ENCODE assay signal across 19 mouse cellular contexts in the genomic region with DNA sequence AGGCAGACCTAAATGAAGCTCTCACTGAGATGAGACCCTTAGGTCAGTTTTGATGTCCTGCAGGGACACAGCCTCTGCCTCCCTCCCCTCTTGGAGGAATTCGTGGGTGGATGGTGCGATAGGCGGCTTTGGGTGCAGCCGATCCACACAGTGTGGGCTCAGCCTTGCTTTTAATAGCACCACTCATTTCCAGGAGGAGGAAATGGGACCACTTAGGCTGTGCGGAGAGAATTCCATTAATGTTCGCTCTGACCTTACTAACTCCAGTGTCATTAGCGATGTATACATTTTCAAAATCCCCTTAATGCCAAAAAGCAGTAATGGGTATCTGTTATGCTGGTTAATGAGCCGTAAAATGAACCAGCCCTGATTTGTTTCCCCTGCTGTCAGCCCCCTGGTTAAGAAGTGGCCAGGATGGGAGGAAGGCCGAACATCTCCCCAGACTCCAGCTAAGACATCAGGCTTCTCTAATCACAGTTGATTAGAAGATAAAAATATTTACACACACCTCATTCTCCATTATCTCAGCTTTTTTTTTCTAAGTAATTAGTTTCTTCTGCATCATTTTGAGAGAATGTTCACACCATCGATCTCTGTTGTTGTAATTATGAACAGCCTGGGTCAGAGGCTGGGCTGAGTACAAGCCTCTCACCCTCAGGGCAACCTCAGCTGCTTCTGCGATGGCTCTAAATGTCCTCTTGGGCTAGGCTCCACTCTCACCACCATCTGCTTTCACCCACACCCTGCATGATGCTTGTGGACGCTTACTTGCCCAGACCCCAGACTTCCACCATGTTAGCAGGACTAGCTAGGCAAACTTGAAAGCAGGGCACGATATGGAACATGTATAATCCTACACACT. TPM values are rescaled to one million over a fixed set of nuclear protein-coding genes. Genes with fewer than 3 reads are reported as not detected.
DNase-seq lines count a peak whose midpoint lies in the region; ATAC-seq lines count a peak whose summit lies in the region.
"Had no signal": no experiment of that assay in that cellular context is flagged by ENCODE, and none has a peak within 500 bp of the region (broad histone marks: within the 10 kb centered on the region; RNA-seq: fewer than 3 reads in every experiment).

No protein-coding gene starts in this region.

- no peak overlapping the region for H3K4me2 ChIP-seq in hindbrain, embryonic 11.5 days (replicated peaks; ENCODE audit: low read depth, low read length)
- H3K4me2 ChIP-seq in neural tube, embryonic 11.5 days (ENCODE audit: low read depth), result no peak overlapping the region
- no peak overlapping the region for H3K4me2 ChIP-seq in neural tube, embryonic 12.5 days (replicated peaks)
- H3K4me2 ChIP-seq: heart, embryonic 11.5 days; limb, embryonic 13.5 days; liver, embryonic 15.5 days had no signal

- H3K4me1 ChIP-seq in hindbrain, embryonic 11.5 days (replicated peaks; ENCODE audit: control insufficient read depth, insufficient read depth, low read length), result no peaks in the 10 kb centered on the region
- H3K4me1 ChIP-seq in hindbrain, embryonic 10.5 days (replicated peaks), result peaks cover 3% of the 10 kb centered on the region
- H3K4me1 ChIP-seq in neural tube, embryonic 11.5 days (ENCODE audit: control insufficient read depth, insufficient read depth, low read length), result no peaks in the 10 kb centered on the region
- H3K4me1 ChIP-seq in neural tube, embryonic 12.5 days, result no peaks in the 10 kb centered on the region
- H3K4me1 ChIP-seq: liver, embryonic 15.5 days had no signal

- H3K27ac ChIP-seq in hindbrain, embryonic 11.5 days (ENCODE audit: low read depth, low read length), result no peak overlapping the region
- H3K27ac ChIP-seq in hindbrain, embryonic 10.5 days, result no peak overlapping the region
- no peak overlapping the region for H3K27ac ChIP-seq in neural tube, embryonic 11.5 days (ENCODE audit: low read depth, low read length)
- no peak overlapping the region for H3K27ac ChIP-seq in neural tube, embryonic 12.5 days
- H3K27ac ChIP-seq: forebrain, embryonic 10.5 days; limb, embryonic 13.5 days; liver, embryonic 15.5 days had no signal

- H3K27me3 ChIP-seq in hindbrain, embryonic 11.5 days (ENCODE audit: control insufficient read depth, insufficient read depth, low read length), result no peaks in the 10 kb centered on the region
- no peaks in the 10 kb centered on the region for H3K27me3 ChIP-seq in hindbrain, embryonic 10.5 days (ENCODE audit: insufficient read depth, poor library complexity, severe bottlenecking)
- no peaks in the 10 kb centered on the region for H3K27me3 ChIP-seq in neural tube, embryonic 11.5 days (ENCODE audit: control insufficient read depth, insufficient read depth, low read length)
- H3K27me3 ChIP-seq in neural tube, embryonic 12.5 days (replicated peaks), result no peaks in the 10 kb centered on the region
- H3K27me3 ChIP-seq: liver, embryonic 15.5 days had no signal

- peak; percentile 61; the same call in 1 of the 2 replicates for ATAC-seq in hindbrain, embryonic 11.5 days (ENCODE audit: low FRiP score)
- ATAC-seq in neural tube, embryonic 11.5 days (ENCODE audit: insufficient read depth, low FRiP score, low TSS enrichment), result 0 out of 2 replicates have a peak, but pooled peaks have one; percentile 35
- 0 out of 2 replicates have a peak, but pooled peaks have one; percentile 48 for ATAC-seq in neural tube, embryonic 12.5 days (ENCODE audit: low FRiP score, low read depth)
- no peak for ATAC-seq in monocyte, adult 5-6 weeks (replicated peaks; ENCODE audit: insufficient number of reproducible peaks, low FRiP score, low TSS enrichment, poor library complexity, severe bottlenecking)
- ATAC-seq: lung, postnatal 0 days had no signal

- H3K9ac ChIP-seq in hindbrain, embryonic 11.5 days (ENCODE audit: low read depth, low read length), result no peak overlapping the region
- H3K9ac ChIP-seq in neural tube, embryonic 11.5 days (ENCODE audit: low read length), result no peak overlapping the region
- H3K9ac ChIP-seq in neural tube, embryonic 12.5 days, result no peak overlapping the region
- H3K9ac ChIP-seq: limb, embryonic 13.5 days; liver, embryonic 15.5 days had no signal

- no peak overlapping the region for H3K4me3 ChIP-seq in hindbrain, embryonic 11.5 days (ENCODE audit: low read depth, low read length)
- no peak overlapping the region for H3K4me3 ChIP-seq in hindbrain, embryonic 10.5 days
- H3K4me3 ChIP-seq in neural tube, embryonic 11.5 days (ENCODE audit: low read depth, low read length), result no peak overlapping the region
- H3K4me3 ChIP-seq in neural tube, embryonic 12.5 days, result no peak overlapping the region
- H3K4me3 ChIP-seq: forebrain, embryonic 10.5 days; limb, embryonic 13.5 days; liver, embryonic 15.5 days had no signal

- WGBS in hindbrain, embryonic 11.5 days, result 58% methylated on average over 13 of the region's 13 CpGs
- 63% methylated on average over 13 of the region's 13 CpGs for WGBS in hindbrain, embryonic 10.5 days
- 59% methylated on average over 13 of the region's 13 CpGs for WGBS in neural tube, embryonic 11.5 days
- 47% methylated on average over 13 of the region's 13 CpGs for WGBS in neural tube, embryonic 12.5 days

- DNase-seq in hindbrain, embryonic 11.5 days (ENCODE audit: low spot score), result peak; percentile 17
- no peak for DNase-seq in hindbrain, embryonic 10.5 days (ENCODE audit: low spot score)
- DNase-seq in neural tube, embryonic 11.5 days (ENCODE audit: low spot score), result peak; percentile 26
- DNase-seq in neural tube, embryonic 10.5 days (ENCODE audit: extremely low spot score, low spot score), result no peak
- DNase-seq in urinary bladder, adult 18-20 months (ENCODE audit: low spot score in 2 of 2), result no peak
- DNase-seq: adrenal gland, adult 2 months; cerebellum, adult 8-10 months; heart, postnatal 10 days; kidney, adult 18-20 months; midbrain, embryonic 14.5 days; right cerebral cortex, postnatal 4 days; thymus, adult 2 months had no signal

- no peaks in the 10 kb centered on the region for H3K9me3 ChIP-seq in hindbrain, embryonic 11.5 days (ENCODE audit: control insufficient read depth, low read length)
- H3K9me3 ChIP-seq in hindbrain, embryonic 10.5 days, result no peaks in the 10 kb centered on the region
- no peaks in the 10 kb centered on the region for H3K9me3 ChIP-seq in neural tube, embryonic 11.5 days (ENCODE audit: control insufficient read depth, low read length)
- no peaks in the 10 kb centered on the region for H3K9me3 ChIP-seq in neural tube, embryonic 12.5 days
- H3K9me3 ChIP-seq: forebrain, embryonic 10.5 days; limb, embryonic 13.5 days; liver, embryonic 15.5 days had no signal

- no peaks in the 10 kb centered on the region for H3K36me3 ChIP-seq in hindbrain, embryonic 11.5 days (ENCODE audit: control insufficient read depth, insufficient read depth, low read length)
- H3K36me3 ChIP-seq in hindbrain, embryonic 10.5 days, result no peaks in the 10 kb centered on the region
- no peaks in the 10 kb centered on the region for H3K36me3 ChIP-seq in neural tube, embryonic 11.5 days (ENCODE audit: control insufficient read depth, insufficient read depth, low read length)
- H3K36me3 ChIP-seq in neural tube, embryonic 12.5 days, result no peaks in the 10 kb centered on the region
- H3K36me3 ChIP-seq: forebrain, embryonic 10.5 days; limb, embryonic 13.5 days; liver, embryonic 15.5 days had no signal

RNA-seq across cellular contexts. Expression of a gene that starts 33.8 kb away (rescaled TPM):
- polyA plus RNA-seq in hindbrain, embryonic 11.5 days (2014; fragmentation: Nextera tagmentation; extraction: Ambion mirVana), result 26.4 and 27.9 TPM in 2 replicates
- polyA plus RNA-seq in hindbrain, embryonic 10.5 days (2016; fragmentation: Nextera tagmentation; extraction: Ambion mirVana), result 10.9 and 24.0 TPM in 2 replicates
- polyA plus RNA-seq in neural tube, embryonic 11.5 days (2014; fragmentation: Nextera tagmentation; extraction: Ambion mirVana), result 25.5 and 28.2 TPM in 2 replicates
- 46.9 and 51.9 TPM in 2 replicates for polyA plus RNA-seq in neural tube, embryonic 12.5 days (2016; fragmentation: Nextera tagmentation; extraction: Ambion mirVana)
- total RNA-seq in monocyte, adult 5-6 weeks (2017), result 6.6 to 31.5 TPM (median 17.6 TPM) in 3 replicates

Comparison
In these comparisons a context has a peak if more than half of its experiments do, and no peak if none do; other contexts are left out.
1. DNase-seq: peak in hindbrain, embryonic 11.5 days (single experiment) and neural tube, embryonic 11.5 days (single experiment); none in hindbrain, embryonic 10.5 days (single experiment), neural tube, embryonic 10.5 days (single experiment) and urinary bladder, adult 18-20 months (0 of 2).